Mouse (Mus musculus): ENCODE measurements around the gene Morc2a. TPM values are rescaled to one million over a fixed set of nuclear protein-coding genes. Genes with fewer than 3 reads are reported as not detected.

Gene Morc2a
- polyA plus RNA-seq, 1 experiment: 18.1 TPM

- Histone ChIP-seq H3K4me3 (ENCODE audit: insufficient read depth, low read length) (no peak overlapping the region), H3K4me1 (ENCODE audit: control insufficient read depth, insufficient read depth, low read length) (no peaks in the 10 kb centered on the region), H3K27ac (ENCODE audit: insufficient read depth, low read depth, low read length) (no peak overlapping the region)
- no peak for TF ChIP-seq CTCF (IDR thresholded peaks at IDR 0.05; ENCODE audit: low read depth, low read length)
- TF ChIP-seq POLR2A (IDR thresholded peaks at IDR 0.05; ENCODE audit: borderline replicate concordance, low read depth, low read length): no peak
Measured at GRCm38 (mm10) chr11:3725331-3726054, 76.5 kb downstream of the Morc2a start.

GRCm38 (mm10) chr11:3727438-3728105 is 78.6 kb downstream of the Morc2a start:
- Histone ChIP-seq H3K4me1 (ENCODE audit: control insufficient read depth, insufficient read depth, low read length) (no peaks in the 10 kb centered on the region), H3K27ac (ENCODE audit: insufficient read depth, low read depth, low read length) (no peak overlapping the region), H3K4me3 (ENCODE audit: insufficient read depth, low read length) (no peak overlapping the region)
- TF ChIP-seq POLR2A (IDR thresholded peaks at IDR 0.05; ENCODE audit: borderline replicate concordance, low read depth, low read length): no peak
- TF ChIP-seq CTCF (IDR thresholded peaks at IDR 0.05; ENCODE audit: low read depth, low read length): no peak

- no peak overlapping the region for H3K27ac ChIP-seq (ENCODE audit: insufficient read depth, low read depth, low read length)
Measured at GRCm38 (mm10) chr11:3731469-3731868, 82.5 kb downstream of the Morc2a start.

GRCm38 (mm10) chr11:3733933-3734636 is 85.1 kb downstream of the Morc2a start:
- H3K4me3 ChIP-seq (ENCODE audit: insufficient read depth, low read length): no peak overlapping the region
- H3K27ac ChIP-seq (ENCODE audit: insufficient read depth, low read depth, low read length): no peak overlapping the region
- H3K4me1 ChIP-seq (ENCODE audit: control insufficient read depth, insufficient read depth, low read length): peaks cover 5% of the 10 kb centered on the region
- TF ChIP-seq CTCF (IDR thresholded peaks at IDR 0.05; ENCODE audit: low read depth, low read length) (no peak), POLR2A (IDR thresholded peaks at IDR 0.05; ENCODE audit: borderline replicate concordance, low read depth, low read length) (no peak)

More at GRCm38 (mm10) chr11:3731469-3731868, 82.5 kb downstream of the Morc2a start:
- Histone ChIP-seq H3K4me1 (ENCODE audit: control insufficient read depth, insufficient read depth, low read length) (no peaks in the 10 kb centered on the region), H3K4me3 (ENCODE audit: insufficient read depth, low read length) (no peak overlapping the region)
- TF ChIP-seq CTCF (IDR thresholded peaks at IDR 0.05; ENCODE audit: low read depth, low read length): no peak
- TF ChIP-seq POLR2A (IDR thresholded peaks at IDR 0.05; ENCODE audit: borderline replicate concordance, low read depth, low read length): no peak

GRCm38 (mm10) chr11:3735715-3736114 is 86.7 kb downstream of the Morc2a start:
- no peak overlapping the region for H3K4me3 ChIP-seq (ENCODE audit: insufficient read depth, low read length)
- no peak for TF ChIP-seq CTCF (IDR thresholded peaks at IDR 0.05; ENCODE audit: low read depth, low read length)
- TF ChIP-seq POLR2A (IDR thresholded peaks at IDR 0.05; ENCODE audit: borderline replicate concordance, low read depth, low read length): no peak

GRCm38 (mm10) chr11:3738778-3739177 is 89.8 kb downstream of the Morc2a start:
- Histone ChIP-seq H3K4me3 (ENCODE audit: insufficient read depth, low read length) (no peak overlapping the region), H3K4me1 (ENCODE audit: control insufficient read depth, insufficient read depth, low read length) (peaks cover 5% of the 10 kb centered on the region), H3K27ac (ENCODE audit: insufficient read depth, low read depth, low read length) (no peak overlapping the region)
- TF ChIP-seq POLR2A (IDR thresholded peaks at IDR 0.05; ENCODE audit: borderline replicate concordance, low read depth, low read length): no peak
- no peak for TF ChIP-seq CTCF (IDR thresholded peaks at IDR 0.05; ENCODE audit: low read depth, low read length)

More at GRCm38 (mm10) chr11:3735715-3736114, 86.7 kb downstream of the Morc2a start:
- Histone ChIP-seq H3K4me1 (ENCODE audit: control insufficient read depth, insufficient read depth, low read length) (peaks cover 5% of the 10 kb centered on the region), H3K27ac (ENCODE audit: insufficient read depth, low read depth, low read length) (no peak overlapping the region)

Other genes starting within 250 kb of the Morc2a start
- gene Limk2, start 240.0 kb upstream of the Morc2a start, polyA plus RNA-seq (2012; ENCODE audit: insufficient read depth, insufficient read length, missing spikeins): 20.8 and 20.9 TPM in 2 replicates
- 22.3 and 24.3 TPM in 2 replicates for gene Rnf185, start 196.8 kb upstream of the Morc2a start, polyA plus RNA-seq (2012; ENCODE audit: insufficient read depth, insufficient read length, missing spikeins)
- not detected in 2 replicates for gene Pla2g3, start 160.9 kb upstream of the Morc2a start, polyA plus RNA-seq (2012; ENCODE audit: insufficient read depth, insufficient read length, missing spikeins)
- gene Inpp5j, start 144.4 kb upstream of the Morc2a start, polyA plus RNA-seq (2012; ENCODE audit: insufficient read depth, insufficient read length, missing spikeins): 1.1 and 1.2 TPM in 2 replicates
- 24.5 and 31.8 TPM in 2 replicates for gene Selenom, start 134.5 kb upstream of the Morc2a start, polyA plus RNA-seq (2012; ENCODE audit: insufficient read depth, insufficient read length, missing spikeins)
- gene Smtn, start 108.6 kb upstream of the Morc2a start, polyA plus RNA-seq (2012; ENCODE audit: insufficient read depth, insufficient read length, missing spikeins): 5.8 and 7.5 TPM in 2 replicates
- 0.59 and 0.87 TPM in 2 replicates for gene Osbp2, start 214.7 kb downstream of the Morc2a start, polyA plus RNA-seq (2012; ENCODE audit: insufficient read depth, insufficient read length, missing spikeins)
- gene 4921536K21Rik, start 245.9 kb downstream of the Morc2a start, polyA plus RNA-seq (2012; ENCODE audit: insufficient read depth, insufficient read length, missing spikeins): 0.21 and 0.31 TPM in 2 replicates
- gene Dusp18, start 246.0 kb downstream of the Morc2a start, polyA plus RNA-seq (2012; ENCODE audit: insufficient read depth, insufficient read length, missing spikeins): 1.9 and 2.2 TPM in 2 replicates

Data from bone marrow macrophage, adult 2 months (primary cell).